Mouse (Mus musculus) thymus, postnatal 10 days (tissue): ENCODE results near the gene L3mbtl4.

Experiments
- DNase-seq, 2 experiments: peaks; one replicate each; pipeline ENCODE4 v3.0.0; 2021; ENCODE audit warnings: low spot score in 2 of 2

L3mbtl4 gene

GRCm38 (mm10) chr17:68642521-68643088, 369.0 kb downstream of the L3mbtl4 start:
- no peak for DNase-seq

DNA sequence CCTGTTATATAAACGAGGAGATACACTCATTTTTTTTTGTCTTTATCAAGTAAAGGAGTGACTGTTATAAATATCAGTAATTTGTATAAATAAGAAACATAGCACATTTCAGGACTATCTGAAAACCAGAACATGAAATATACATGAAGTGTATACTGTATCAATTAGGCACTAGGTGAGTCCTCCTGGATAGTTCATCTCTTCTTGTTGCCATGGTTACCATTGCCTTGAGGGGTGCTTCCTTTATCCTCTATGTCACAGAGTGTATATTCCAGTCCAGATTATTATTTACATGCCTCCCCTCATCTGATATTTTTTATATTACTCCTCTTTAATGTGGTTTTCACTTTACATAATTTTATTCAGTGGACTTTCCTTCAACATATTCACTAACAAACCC, 392.9 kb downstream of the L3mbtl4 start:
- no peak for DNase-seq

DNA sequence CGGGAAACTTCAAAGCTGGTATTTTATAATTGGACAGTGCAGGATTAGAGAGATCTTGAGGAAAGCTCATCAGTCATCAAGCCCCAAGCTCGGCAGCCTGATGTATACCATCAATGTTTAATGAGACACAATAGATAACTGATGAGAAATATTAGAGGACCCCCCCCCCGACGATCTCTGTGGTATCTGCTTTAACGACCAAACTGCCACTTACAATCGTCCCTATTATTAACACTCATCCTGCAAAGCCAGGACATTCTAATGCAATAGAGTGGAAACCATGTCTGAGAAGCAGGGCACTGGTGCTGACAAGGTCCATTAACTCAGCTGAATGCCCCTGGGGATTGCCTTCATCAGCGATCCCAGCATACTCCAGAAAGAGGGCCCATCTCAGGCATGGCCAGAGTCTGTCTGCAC, 398.5 kb downstream of the L3mbtl4 start:
- DNase-seq: no peak

DNA sequence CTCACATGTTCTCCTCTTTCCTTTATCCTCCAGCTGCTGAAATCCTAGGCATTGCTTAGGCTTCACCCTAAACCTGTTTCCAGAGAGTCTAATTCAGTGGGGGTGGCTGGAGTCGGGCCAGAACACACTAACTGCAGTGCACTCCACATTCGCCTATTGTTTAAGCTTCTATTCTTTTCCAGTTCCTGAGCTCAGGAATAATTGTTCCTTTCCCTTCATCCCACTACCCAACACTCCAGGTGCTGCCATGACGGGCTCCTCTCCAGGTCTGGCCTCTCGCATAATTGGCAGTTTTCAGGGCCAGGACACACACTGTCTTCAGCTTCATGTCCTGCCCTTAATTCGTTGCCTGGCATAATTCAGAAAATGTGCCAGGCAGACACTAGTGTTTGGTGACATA, 437.1 kb downstream of the L3mbtl4 start:
- DNase-seq: no peak

DNA sequence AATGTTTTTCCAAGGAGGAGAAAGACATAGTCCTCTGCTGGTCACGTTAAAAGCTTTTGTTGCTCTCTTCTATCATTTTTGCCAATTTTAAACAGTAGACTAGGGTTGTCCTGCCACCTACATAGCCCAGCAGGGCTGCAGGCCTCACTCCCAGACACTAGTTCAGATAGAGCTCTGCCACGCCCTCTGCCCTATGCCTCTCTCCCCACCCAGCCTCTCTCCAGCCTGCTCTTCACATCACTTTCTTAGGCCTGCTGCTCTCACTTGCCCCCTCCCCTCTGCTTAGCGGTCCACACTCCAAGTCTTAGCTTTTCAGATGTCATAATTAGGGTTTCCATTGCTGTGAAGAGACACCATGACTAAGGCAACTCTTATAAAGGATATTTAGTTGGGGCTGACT, 437.8 kb downstream of the L3mbtl4 start:
- no peak for DNase-seq

DNA sequence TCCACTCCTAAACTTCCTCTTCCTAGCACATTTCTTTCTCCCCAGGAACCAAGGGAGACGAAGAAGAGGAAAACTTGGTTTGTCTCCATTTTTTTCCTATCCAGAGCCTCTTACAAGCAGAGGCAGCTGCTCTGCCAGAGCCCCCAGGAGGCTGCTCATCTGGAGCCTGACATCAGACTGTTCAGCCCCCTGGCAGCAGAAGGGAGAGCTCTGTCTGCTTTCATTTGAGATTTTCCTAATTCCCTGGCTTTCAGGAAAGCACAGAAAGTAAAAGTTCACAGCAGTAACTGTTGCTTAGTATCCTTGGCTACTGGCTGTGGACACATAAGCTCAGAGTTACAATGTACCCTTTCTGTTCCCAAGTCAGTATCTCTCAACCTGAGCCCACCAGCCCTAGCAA, 474.7 kb downstream of the L3mbtl4 start:
- DNase-seq: no peak

DNA sequence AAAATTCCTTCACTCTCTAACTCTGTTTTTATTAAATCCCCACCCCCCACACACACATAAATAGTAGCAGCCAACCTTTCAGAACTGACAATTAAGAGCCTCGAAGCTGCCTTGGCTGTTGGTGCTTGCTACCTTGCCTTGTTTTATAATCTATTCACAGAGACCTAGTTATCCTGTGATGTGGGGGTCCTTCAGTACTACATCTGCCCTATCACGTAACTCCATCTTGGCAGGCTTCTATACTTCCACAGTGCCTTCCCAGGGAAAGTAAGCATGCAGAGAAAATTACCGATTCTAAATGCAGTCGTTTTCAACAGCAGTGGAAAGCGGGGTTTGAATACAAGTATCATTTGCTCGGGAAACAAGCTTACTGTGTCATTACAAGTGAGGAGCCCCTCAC, 476.9 kb downstream of the L3mbtl4 start:
- no peak for DNase-seq

- DNase-seq: no peak
These were observed 479.5 kb downstream of the L3mbtl4 start for GRCm38 (mm10) chr17:68753112-68753511.

DNA sequence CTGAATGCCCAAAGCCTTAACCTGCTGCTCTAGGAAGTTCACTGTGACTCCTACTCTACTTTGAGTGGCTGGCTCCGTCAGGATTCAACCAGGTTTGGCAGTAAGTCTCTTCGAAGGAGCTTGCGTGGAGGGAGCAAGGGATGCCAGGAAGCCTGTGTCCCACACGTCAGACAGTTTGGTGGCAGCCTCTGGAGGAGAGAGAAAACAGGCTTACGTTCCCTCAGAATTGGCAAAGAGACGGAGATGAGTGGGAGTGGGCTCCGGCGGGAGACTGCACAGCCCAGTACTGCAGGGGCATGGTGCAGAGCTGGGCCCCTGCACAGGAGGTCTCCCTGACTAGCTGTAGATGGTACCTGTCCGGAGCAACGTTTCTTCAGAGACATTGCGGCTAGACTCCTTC, 481.2 kb downstream of the L3mbtl4 start:
- DNase-seq: no peak

GRCm38 (mm10) chr17:68758428-68758827, 484.8 kb downstream of the L3mbtl4 start:
- DNase-seq: no peak

DNA sequence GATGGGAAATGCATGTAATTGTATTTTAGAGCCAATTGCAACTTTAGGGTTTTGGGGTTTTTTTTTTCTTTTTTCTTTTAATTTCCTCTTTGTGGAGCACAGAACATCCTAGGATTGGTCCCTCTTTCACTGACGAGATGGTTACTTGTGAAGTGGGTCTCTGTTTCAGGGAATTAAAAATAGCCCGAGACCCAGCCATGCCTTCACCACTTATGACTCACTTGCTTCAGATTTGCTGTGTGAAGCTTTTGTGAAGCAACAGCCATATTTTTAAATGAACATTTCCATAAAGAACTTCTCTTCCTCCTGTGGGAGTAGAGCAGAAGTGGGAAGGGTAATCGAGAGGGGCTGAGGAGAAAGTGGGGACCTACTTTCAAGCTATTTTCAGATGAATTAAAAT, 485.3 kb downstream of the L3mbtl4 start:
- no peak for DNase-seq

GRCm38 (mm10) chr17:68759978-68760377, 486.4 kb downstream of the L3mbtl4 start:
- no peak for DNase-seq

- DNase-seq: no peak
These were observed 490.8 kb downstream of the L3mbtl4 start for GRCm38 (mm10) chr17:68764329-68764880.

- no peak for DNase-seq
These were observed 496.0 kb downstream of the L3mbtl4 start for GRCm38 (mm10) chr17:68769561-68769960.

- no peak for DNase-seq
These were observed 497.6 kb downstream of the L3mbtl4 start for GRCm38 (mm10) chr17:68771046-68771750.

GRCm38 (mm10) chr17:68793741-68794140, 520.1 kb downstream of the L3mbtl4 start:
- no peak for DNase-seq

DNA sequence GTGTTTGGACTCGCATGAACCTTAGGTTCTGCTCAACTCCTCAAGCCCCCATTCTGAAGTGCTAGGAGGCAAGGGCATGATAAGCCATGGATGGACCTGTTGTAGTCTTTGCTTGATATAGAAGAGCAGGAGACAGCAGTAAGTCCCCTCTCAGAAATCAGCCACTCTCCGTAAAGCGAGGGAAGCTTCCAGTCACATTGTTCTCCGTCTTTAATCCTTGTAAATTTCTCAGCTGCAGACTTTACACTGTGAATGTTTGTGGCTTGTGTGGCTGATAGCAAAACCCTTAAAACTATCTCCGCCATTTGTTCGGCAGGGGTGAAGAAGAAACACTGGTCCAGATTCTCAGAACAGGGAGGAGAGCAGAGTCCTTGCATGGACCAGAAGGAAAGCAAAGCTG, 552.7 kb downstream of the L3mbtl4 start, which contains the start of gene Tmem200c:
TSS of gene Tmem200c (plus strand) at position 301 of the 400 bp plus-strand sequence.
- DNase-seq: no peak
